Mouse (Mus musculus): ENCODE measurements around the gene Dhx15.

- TF ChIP-seq POLR2A (IDR thresholded peaks at IDR 0.05; ENCODE audit: control insufficient read depth, extremely low read depth, insufficient read depth, low read length, poor library complexity) (no peak), CTCF (IDR thresholded peaks at IDR 0.05; ENCODE audit: borderline replicate concordance, control insufficient read depth, extremely low read depth, insufficient read depth, low read length, poor library complexity) (no peak)
These were observed 70.5 kb downstream of the Dhx15 start for GRCm38 (mm10) chr5:52119822-52120221.

All from thymus, adult 2 months (tissue).